Mouse (Mus musculus) myocyte (in vitro differentiated cells): ENCODE measurements around the gene Hacd4.

ENCODE experiments used
- POLR2A ChIP-seq: IDR thresholded peaks from one replicate; pipeline ENCODE4 v1.6.1; 2011; ENCODE audit warnings: low read depth, mild to moderate bottlenecking, control low read depth, moderate library complexity; ENCODE audit not compliant: insufficient read length
- TCF12 ChIP-seq: IDR thresholded peaks from one replicate; pipeline ENCODE4 v1.6.1; 2011; ENCODE audit warnings: mild to moderate bottlenecking, control low read depth; ENCODE audit not compliant: poor library complexity, insufficient read depth, severe bottlenecking
- USF1 ChIP-seq: IDR thresholded peaks from one replicate; pipeline ENCODE4 v1.6.1; 2011; ENCODE audit warnings: low read depth, mild to moderate bottlenecking, control low read depth, moderate library complexity

DNA sequence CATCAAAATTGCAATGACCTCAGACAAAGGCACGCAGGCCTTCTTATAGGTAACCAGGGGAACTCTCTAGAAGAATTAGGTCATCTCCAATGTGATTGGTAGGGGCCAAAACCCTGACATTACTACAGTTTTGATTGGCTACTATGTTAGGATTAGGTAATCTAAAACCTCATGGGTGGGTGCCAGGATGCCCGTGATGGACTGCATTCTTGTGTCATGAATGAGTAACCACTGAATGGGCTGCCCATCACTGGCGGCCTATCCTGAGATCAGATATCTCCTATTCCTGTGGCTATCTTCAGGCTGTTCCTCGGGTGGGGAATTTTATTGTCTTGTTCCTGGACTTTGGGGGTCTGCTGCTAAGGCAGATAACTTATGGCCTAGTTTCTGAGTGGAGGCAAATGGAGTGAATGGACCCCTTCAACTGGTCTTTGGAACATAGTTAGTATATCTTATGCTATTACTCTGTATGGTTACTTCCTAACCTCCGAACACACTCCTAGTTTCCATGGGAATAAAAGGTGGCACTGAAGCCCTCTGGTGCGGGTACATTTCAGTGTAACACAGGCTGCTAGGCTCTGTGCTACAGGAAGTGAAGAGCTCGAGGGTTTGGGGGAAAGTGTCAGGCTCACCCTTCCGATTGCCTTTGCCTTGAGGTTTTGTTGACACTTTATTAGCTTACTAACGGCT, 38.3 kb downstream of the Hacd4 start:
- no peak for TF ChIP-seq TCF12
- no peak for TF ChIP-seq POLR2A
- no peak for TF ChIP-seq USF1
